Mouse (Mus musculus) forebrain, postnatal 0 days (tissue): ENCODE data around the gene Afdn. TPM values are rescaled to one million over a fixed set of nuclear protein-coding genes. Genes with fewer than 3 reads are reported as not detected.

Source experiments
- ATAC-seq: fragments of 200-750 bp; cut with Nextera tagmentation; 2 replicates; pipeline ENCODE4 v1.8.0; 2017; ENCODE audit warnings: mild to moderate bottlenecking, moderate library complexity
- DNase-seq: peaks from one replicate; pipeline ENCODE4 v3.0.0-alpha.2; 2015
- H3K27ac ChIP-seq: fragments of 300-500 bp; sonication (generic); 2 replicates; pipeline ENCODE4 v1.5.1; 2014; ENCODE audit warnings: low read depth, mild to moderate bottlenecking, antibody characterized with exemption, low read length, moderate library complexity, mixed read lengths
- H3K27me3 ChIP-seq: fragments of 300-500 bp; sonication (generic); 2 replicates; pipeline ENCODE4 v1.6.1; 2014; ENCODE audit warnings: mild to moderate bottlenecking, low read length, mixed read lengths; ENCODE audit not compliant: insufficient read depth
- H3K36me3 ChIP-seq: fragments of 300-500 bp; sonication (generic); 2 replicates; pipeline ENCODE4 v1.6.1; 2014; ENCODE audit warnings: mild to moderate bottlenecking, moderate library complexity; ENCODE audit not compliant: insufficient read depth
- H3K4me1 ChIP-seq: fragments of 300-500 bp; sonication (generic); 2 replicates; pipeline ENCODE4 v1.6.1; 2014; ENCODE audit warnings: antibody characterized with exemption; ENCODE audit not compliant: insufficient read depth
- H3K4me2 ChIP-seq: fragments of 300-500 bp; sonication (generic); 2 replicates; pipeline ENCODE4 v1.6.1; 2014; ENCODE audit warnings: low read depth, mild to moderate bottlenecking, moderate library complexity
- H3K4me3 ChIP-seq: fragments of 300-500 bp; sonication (generic); 2 replicates; pipeline ENCODE4 v1.5.1; 2014; ENCODE audit warnings: low read depth, low read length, mixed read lengths
- H3K9ac ChIP-seq: fragments of 300-500 bp; sonication (generic); 2 replicates; pipeline ENCODE4 v1.6.1; 2014; ENCODE audit warnings: mild to moderate bottlenecking
- H3K9me3 ChIP-seq: fragments of 300-500 bp; sonication (generic); 2 replicates; pipeline ENCODE4 v1.6.1; 2016; ENCODE audit warnings: low read length
- CTCF ChIP-seq: sonication (generic); IDR thresholded peaks from 2 replicates; pipeline ENCODE4 v1.5.1; 2016; ENCODE audit warnings: antibody characterized with exemption, control low read depth, low read depth
- WGBS: fragments of 180-500 bp; shearing (Covaris S2); extraction: QIAGEN DNeasy Blood & Tissue Kit; methylation state at CpG from one replicate; pipeline ENCODE4 v1.1.7; 2014; 5-methylcytosine and 5-hydroxymethylcytosine counted together
- polyA plus RNA-seq: library from polyadenylated mRNA; unstranded; fragments of >200 nt; fragmentation: Nextera tagmentation; extraction: Ambion mirVana; gene quantifications from 2 replicates; pipeline ENCODE4 v1.2.1, GENCODE M21; 2015
- total RNA-seq: library from RNA; depleted of rRNA; stranded (reverse); fragments of >200 nt; gene quantifications from 2 replicates; pipeline ENCODE4 v1.2.3, GENCODE M21; 2014

Afdn gene
- total and polyA plus RNA-seq, 2 experiments from 2014 or later, result 129 to 146 TPM

DNA sequence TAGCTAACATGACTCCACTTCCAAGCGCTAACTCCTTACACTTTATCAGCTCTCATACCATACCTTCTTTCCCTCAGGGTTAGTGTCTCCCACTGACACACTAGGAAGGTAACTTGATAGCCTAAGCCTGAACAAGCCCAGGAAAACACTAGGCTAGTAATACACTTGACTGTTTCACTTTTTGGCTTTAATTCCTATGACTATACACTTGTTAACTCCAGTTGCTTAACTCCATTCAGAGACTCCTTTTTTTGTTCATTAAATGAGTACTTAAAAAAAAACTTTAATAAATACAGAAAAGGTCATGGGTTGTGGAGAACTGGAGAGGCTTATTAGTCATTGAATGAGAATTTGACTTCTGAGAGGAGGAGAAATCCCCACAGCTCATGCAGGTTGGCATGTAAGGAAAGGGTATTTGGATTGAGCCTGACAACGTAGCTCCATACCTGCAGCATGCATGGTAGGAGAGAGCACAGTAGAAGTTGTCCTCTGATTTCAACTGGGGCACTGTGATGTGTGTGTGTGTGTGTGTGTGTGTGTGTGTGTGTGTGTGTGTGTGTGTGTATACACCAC lies 42.6 kb downstream of the Afdn start:
- H3K36me3 ChIP-seq, result peaks cover 23% of the 10 kb centered on the region
- ATAC-seq, result no peak
- no peak overlapping the region for H3K27ac ChIP-seq
- H3K9ac ChIP-seq, result no peak overlapping the region
- TF ChIP-seq CTCF, result no peak
- H3K4me1 ChIP-seq, result no peaks in the 10 kb centered on the region
- H3K9me3 ChIP-seq, result no peaks in the 10 kb centered on the region
- DNase-seq, result no peak
- 84% methylated on average over 2 of the region's 2 CpGs for WGBS
- no peak overlapping the region for H3K4me3 ChIP-seq
- no peaks in the 10 kb centered on the region for H3K27me3 ChIP-seq
- H3K4me2 ChIP-seq, result no peak overlapping the region

GRCm38 (mm10) chr17:13806016-13806415 lies 45.7 kb downstream of the Afdn start:
- ATAC-seq (no peak), DNase-seq (no peak)
- no peak for TF ChIP-seq CTCF
- Histone ChIP-seq H3K27ac (no peak overlapping the region), H3K4me2 (no peak overlapping the region), H3K27me3 (no peaks in the 10 kb centered on the region), H3K4me1 (no peaks in the 10 kb centered on the region), H3K36me3 (peaks cover 35% of the 10 kb centered on the region), H3K9me3 (no peaks in the 10 kb centered on the region), H3K4me3 (no peak overlapping the region), H3K9ac (no peak overlapping the region)
- 84% methylated on average over 1 of the region's 1 CpGs for WGBS

DNA sequence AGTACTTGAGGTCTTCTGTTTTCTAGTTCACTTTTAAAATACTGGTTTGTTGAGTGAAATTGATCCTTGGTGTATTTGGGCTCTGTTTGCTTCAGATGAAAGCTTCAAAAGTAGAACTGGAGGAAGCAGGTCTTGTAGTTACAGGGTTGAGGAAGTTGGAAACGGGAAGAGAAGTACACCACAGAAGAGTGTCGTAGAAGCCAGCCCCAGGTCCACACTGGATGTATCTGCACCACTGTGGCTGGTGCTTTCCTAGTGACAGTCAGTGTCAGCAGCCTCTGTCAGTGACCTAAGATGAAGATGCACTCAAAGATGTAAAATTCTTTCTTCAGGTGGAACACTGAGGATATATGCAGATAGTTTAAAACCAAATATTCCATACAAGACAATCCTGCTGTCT lies 57.5 kb downstream of the Afdn start:
- no peaks in the 10 kb centered on the region for H3K4me1 ChIP-seq
- H3K9me3 ChIP-seq, result no peaks in the 10 kb centered on the region
- no peak overlapping the region for H3K9ac ChIP-seq
- TF ChIP-seq CTCF, result no peak
- no peak overlapping the region for H3K4me2 ChIP-seq
- no peak for ATAC-seq
- 93% methylated on average over 2 of the region's 2 CpGs for WGBS
- H3K27ac ChIP-seq, result no peak overlapping the region
- H3K36me3 ChIP-seq, result peaks cover 28% of the 10 kb centered on the region
- no peak overlapping the region for H3K4me3 ChIP-seq
- no peaks in the 10 kb centered on the region for H3K27me3 ChIP-seq
- DNase-seq, result no peak

DNA sequence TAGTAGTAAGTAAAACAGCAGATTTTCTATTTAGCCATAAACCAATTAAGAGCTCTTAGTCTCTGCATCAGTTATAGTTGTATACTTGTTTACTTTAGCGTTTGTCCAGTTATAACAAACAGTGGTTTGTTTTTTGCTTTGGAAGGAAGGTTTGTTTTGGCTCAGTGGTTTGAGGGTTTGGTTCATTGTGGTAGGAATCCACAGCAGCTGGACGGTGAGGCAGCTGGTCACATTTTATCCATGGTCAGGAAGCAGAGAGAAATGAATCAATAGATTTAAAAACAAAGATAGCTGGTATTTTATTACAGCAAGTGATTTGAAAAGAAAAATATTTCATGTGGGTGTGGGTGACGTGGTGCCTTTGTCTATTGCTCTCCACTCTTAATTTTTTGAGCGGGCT lies 59.0 kb downstream of the Afdn start:
- H3K27me3 ChIP-seq, result no peaks in the 10 kb centered on the region
- no peak for TF ChIP-seq CTCF
- no peaks in the 10 kb centered on the region for H3K9me3 ChIP-seq
- WGBS, result 91% methylated on average over 4 of the region's 4 CpGs
- DNase-seq (no peak), ATAC-seq (no peak)
- no peak overlapping the region for H3K9ac ChIP-seq
- no peak overlapping the region for H3K4me3 ChIP-seq
- H3K4me1 ChIP-seq, result no peaks in the 10 kb centered on the region
- no peak overlapping the region for H3K4me2 ChIP-seq
- no peak overlapping the region for H3K27ac ChIP-seq
- H3K36me3 ChIP-seq, result peaks cover 32% of the 10 kb centered on the region

DNA sequence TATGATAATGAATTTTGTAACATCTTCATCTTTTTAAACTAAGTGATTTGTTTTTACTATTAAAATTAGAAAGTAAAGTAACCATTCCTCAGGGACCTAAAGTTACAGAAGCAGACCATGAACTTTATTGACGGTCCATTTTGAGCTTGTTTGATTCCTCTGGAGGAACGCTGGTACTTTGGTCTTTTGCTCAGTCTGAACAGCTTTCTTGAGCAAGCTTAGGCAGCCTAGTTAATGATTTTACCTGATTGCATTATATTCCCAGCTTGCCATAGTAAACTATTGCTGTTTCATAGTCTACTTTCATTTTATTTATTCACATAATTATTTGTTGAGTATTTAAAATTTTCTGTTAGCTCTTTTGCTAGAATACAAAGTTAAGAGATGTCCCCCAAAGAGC lies 60.3 kb downstream of the Afdn start:
- 95% methylated on average over 2 of the region's 2 CpGs for WGBS
- peaks cover 37% of the 10 kb centered on the region for H3K36me3 ChIP-seq
- ATAC-seq, result no peak

DNA sequence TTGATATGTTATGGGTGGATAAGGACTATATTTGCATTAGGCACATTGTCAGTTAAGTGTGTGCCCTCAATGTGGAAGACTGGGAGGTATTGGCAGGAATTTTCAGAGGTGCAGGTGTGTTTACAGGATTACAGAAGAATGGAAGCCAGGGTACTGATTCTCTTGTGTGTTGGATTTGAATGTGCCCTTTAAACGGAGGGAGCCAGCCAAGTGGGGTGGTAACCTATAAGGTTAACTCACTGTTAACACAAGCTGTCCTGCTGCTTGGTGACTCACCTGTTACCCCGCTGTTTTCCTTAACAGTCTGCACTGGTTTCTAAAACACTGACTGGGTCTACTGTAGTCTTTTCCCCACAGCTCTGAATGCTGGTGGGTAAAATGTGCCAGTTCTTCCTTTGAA lies 65.1 kb downstream of the Afdn start:
- 86% methylated on average over 2 of the region's 2 CpGs for WGBS

More for the DNA sequence above, 60.3 kb downstream of the Afdn start:
- H3K27ac ChIP-seq, result no peak overlapping the region
- no peak overlapping the region for H3K4me2 ChIP-seq
- H3K4me3 ChIP-seq, result no peak overlapping the region
- no peak for DNase-seq
- H3K4me1 ChIP-seq, result no peaks in the 10 kb centered on the region
- H3K27me3 ChIP-seq, result no peaks in the 10 kb centered on the region
- H3K9me3 ChIP-seq, result no peaks in the 10 kb centered on the region
- TF ChIP-seq CTCF, result no peak
- no peak overlapping the region for H3K9ac ChIP-seq

DNA sequence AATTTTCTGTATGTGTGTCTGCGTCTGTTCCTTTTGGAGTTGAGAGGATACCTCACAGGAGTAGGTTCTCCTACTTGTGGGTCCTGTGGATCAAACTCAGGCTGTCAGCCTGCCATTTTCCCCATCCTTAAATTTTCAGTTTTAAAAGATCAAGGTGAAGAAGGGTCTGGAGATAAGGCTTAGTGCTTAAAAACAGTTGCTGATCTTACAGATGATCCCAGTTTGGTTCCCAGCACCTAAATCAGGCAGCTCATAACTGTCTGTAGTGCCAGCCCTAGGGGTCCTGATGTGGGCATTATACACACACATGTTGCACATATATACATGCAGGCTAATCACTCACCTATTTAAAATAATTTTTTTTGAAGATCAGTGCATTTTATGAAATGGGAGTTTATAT lies 69.9 kb downstream of the Afdn start:
- no peaks in the 10 kb centered on the region for H3K4me1 ChIP-seq
- ATAC-seq, result no peak
- no peak overlapping the region for H3K4me3 ChIP-seq
- peaks cover 42% of the 10 kb centered on the region for H3K36me3 ChIP-seq
- no peak for TF ChIP-seq CTCF
- no peak overlapping the region for H3K27ac ChIP-seq
- no peak overlapping the region for H3K4me2 ChIP-seq
- no peak overlapping the region for H3K9ac ChIP-seq
- no peaks in the 10 kb centered on the region for H3K27me3 ChIP-seq
- no peaks in the 10 kb centered on the region for H3K9me3 ChIP-seq
- no peak for DNase-seq
- WGBS, result 100% methylated on average over 1 of the region's 1 CpGs

More for the DNA sequence above, 65.1 kb downstream of the Afdn start:
- Histone ChIP-seq H3K4me2 (no peak overlapping the region), H3K36me3 (peaks cover 27% of the 10 kb centered on the region), H3K9me3 (no peaks in the 10 kb centered on the region), H3K9ac (no peak overlapping the region), H3K27ac (no peak overlapping the region), H3K27me3 (no peaks in the 10 kb centered on the region), H3K4me1 (no peaks in the 10 kb centered on the region), H3K4me3 (no peak overlapping the region)
- DNase-seq (no peak), ATAC-seq (no peak)
- no peak for TF ChIP-seq CTCF
